Mouse (Mus musculus): ENCODE measurements around the gene Npy4r.

GRCm38 (mm10) chr14:34142316-34142715, 10.0 kb downstream of the Npy4r start:
- TF ChIP-seq CTCF (IDR thresholded peaks at IDR 0.05) (no peak), EP300 (IDR thresholded peaks at IDR 0.05) (no peak)
